ENCODE assay signal across 14 mouse cellular contexts in the genomic region with DNA sequence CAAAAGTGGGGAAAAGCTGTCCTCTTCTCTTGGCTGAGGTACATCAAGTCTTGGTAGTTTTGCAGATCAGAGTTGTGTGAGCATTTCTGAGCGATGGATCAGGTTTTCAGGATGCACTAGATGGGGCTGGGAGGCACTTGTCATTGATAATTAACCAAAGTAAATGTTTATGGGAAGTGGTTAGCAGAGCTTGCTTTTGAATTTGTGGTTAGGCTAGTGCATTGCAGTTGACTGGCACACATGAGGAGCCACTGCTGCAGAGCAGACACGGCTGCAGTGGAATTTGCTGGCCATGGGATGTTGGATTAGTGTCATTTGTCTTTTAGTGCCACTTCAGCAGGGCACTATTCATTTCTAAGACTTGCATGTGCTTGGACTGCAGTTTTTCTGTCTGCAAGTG. TPM values are rescaled to one million over a fixed set of nuclear protein-coding genes. Genes with fewer than 3 reads are reported as not detected.
A peak's percentile ranks its signal among the peaks of the same experiment; 100 is the strongest.
DNase-seq lines count a peak whose midpoint lies in the region; ATAC-seq and TF ChIP-seq lines count a peak whose summit lies in the region.
"Had no signal": no experiment of that assay in that cellular context is flagged by ENCODE, and none has a peak within 500 bp of the region (broad histone marks: within the 10 kb centered on the region; RNA-seq: fewer than 3 reads in every experiment).

No protein-coding gene starts in this region.

- H3K4me3 ChIP-seq in intestine, embryonic 15.5 days (replicated peaks), result no peak overlapping the region
- H3K4me3 ChIP-seq in intestine, postnatal 0 days (ENCODE audit: low read depth, low read length), result no peak overlapping the region
- H3K4me3 ChIP-seq in liver, embryonic 11.5 days (ENCODE audit: low read depth, low read length), result peak overlapping the region; percentile 81
- H3K4me3 ChIP-seq: limb, embryonic 15.5 days; neural tube, embryonic 12.5 days had no signal

- ATAC-seq in intestine, embryonic 15.5 days, result no peak
- ATAC-seq in intestine, postnatal 0 days, result no peak
- ATAC-seq in activated CD4-positive, CD25-positive, alpha-beta regulatory T cell, adult 4 months, result peak; percentile 33
- ATAC-seq in liver, embryonic 11.5 days (replicated peaks; ENCODE audit: low FRiP score), result no peak

- 25% methylated on average over 2 of the region's 2 CpGs for WGBS in intestine, embryonic 15.5 days
- WGBS in intestine, postnatal 0 days, result 22% methylated on average over 2 of the region's 2 CpGs
- 26% methylated on average over 2 of the region's 2 CpGs for WGBS in liver, embryonic 11.5 days

- peak; percentile 37 for DNase-seq in CD4-positive, CD25-positive, alpha-beta regulatory T cell, adult 2 months (ENCODE audit: low read depth, low spot score)
- DNase-seq in liver, embryonic 11.5 days (ENCODE audit: low spot score), result no peak
- no peak for DNase-seq in cerebellum, adult 9-11 months
- no peak for DNase-seq in right cerebral cortex, adult 2 months (ENCODE audit: low spot score in 2 of 2)
- no peak for DNase-seq in T-cell, adult 2 months (ENCODE audit: low spot score)
- DNase-seq: cerebellum, postnatal 10 days; spleen, adult 18-20 months; thymus, postnatal 4 days had no signal

- H3K9ac ChIP-seq in intestine, embryonic 15.5 days, result no peak overlapping the region
- no peak overlapping the region for H3K9ac ChIP-seq in intestine, postnatal 0 days (ENCODE audit: low read depth, low read length)
- 0 out of 2 replicates have a peak overlapping the region, but pooled peaks have one; percentile 13 for H3K9ac ChIP-seq in liver, embryonic 11.5 days (ENCODE audit: low read depth, low read length)
- H3K9ac ChIP-seq: limb, embryonic 15.5 days; neural tube, embryonic 12.5 days had no signal

- no peaks in the 10 kb centered on the region for H3K27me3 ChIP-seq in intestine, embryonic 15.5 days (replicated peaks)
- no peaks in the 10 kb centered on the region for H3K27me3 ChIP-seq in intestine, postnatal 0 days (replicated peaks; ENCODE audit: control insufficient read depth, insufficient read depth, low read length)
- H3K27me3 ChIP-seq in liver, embryonic 11.5 days (replicated peaks; ENCODE audit: control insufficient read depth, insufficient read depth, low read length), result no peaks in the 10 kb centered on the region
- H3K27me3 ChIP-seq: neural tube, embryonic 12.5 days had no signal

- TF ChIP-seq CTCF in intestine, postnatal 0 days (IDR thresholded peaks at IDR 0.05; ENCODE audit: low read depth), result no peak

- H3K9me3 ChIP-seq in intestine, embryonic 15.5 days, result no peaks in the 10 kb centered on the region
- no peaks in the 10 kb centered on the region for H3K9me3 ChIP-seq in intestine, postnatal 0 days (ENCODE audit: control insufficient read depth)
- no peaks in the 10 kb centered on the region for H3K9me3 ChIP-seq in liver, embryonic 11.5 days (ENCODE audit: control insufficient read depth, low read length)
- H3K9me3 ChIP-seq: limb, embryonic 15.5 days; neural tube, embryonic 12.5 days had no signal

- H3K36me3 ChIP-seq in intestine, embryonic 15.5 days, result no peaks in the 10 kb centered on the region
- no peaks in the 10 kb centered on the region for H3K36me3 ChIP-seq in intestine, postnatal 0 days (ENCODE audit: control insufficient read depth, insufficient read depth)
- peaks cover 3% of the 10 kb centered on the region; the same call in 1 of the 2 replicates for H3K36me3 ChIP-seq in liver, embryonic 11.5 days (ENCODE audit: control insufficient read depth, insufficient read depth, low read length)
- H3K36me3 ChIP-seq: limb, embryonic 15.5 days had no signal

- H3K4me1 ChIP-seq in intestine, embryonic 15.5 days (replicated peaks), result peaks cover 42% of the 10 kb centered on the region
- peaks cover 7% of the 10 kb centered on the region; the same call in 1 of the 2 replicates for H3K4me1 ChIP-seq in intestine, postnatal 0 days (replicated peaks; ENCODE audit: control insufficient read depth, insufficient read depth, low read length)
- H3K4me1 ChIP-seq in liver, embryonic 11.5 days (replicated peaks; ENCODE audit: control insufficient read depth, insufficient read depth, low read length), result peaks cover 73% of the 10 kb centered on the region

- H3K4me2 ChIP-seq in intestine, embryonic 15.5 days (replicated peaks), result peak overlapping the region; percentile 0; the same call in 1 of the 2 replicates
- no peak overlapping the region for H3K4me2 ChIP-seq in intestine, postnatal 0 days (replicated peaks; ENCODE audit: low read depth)
- peak overlapping the region; percentile 75 for H3K4me2 ChIP-seq in liver, embryonic 11.5 days
- H3K4me2 ChIP-seq: limb, embryonic 15.5 days; neural tube, embryonic 12.5 days had no signal

- no peak overlapping the region for H3K27ac ChIP-seq in intestine, embryonic 15.5 days
- no peak overlapping the region for H3K27ac ChIP-seq in intestine, postnatal 0 days (ENCODE audit: low read depth, low read length)
- H3K27ac ChIP-seq in liver, embryonic 11.5 days (ENCODE audit: low read depth, low read length), result no peak overlapping the region
- H3K27ac ChIP-seq: limb, embryonic 15.5 days; neural tube, embryonic 12.5 days had no signal

RNA-seq across cellular contexts. Expression of gene Gm20388, which starts 3.5 kb away (rescaled TPM):
- 3.0 TPM in 1 of 2 replicates, not detected in the other for polyA plus RNA-seq in intestine, embryonic 15.5 days (2015; fragmentation: Nextera tagmentation; extraction: Ambion mirVana)
- polyA plus RNA-seq in intestine, postnatal 0 days (2015; fragmentation: Nextera tagmentation; extraction: Ambion mirVana), result not detected in 2 replicates
- polyA plus RNA-seq in activated CD4-positive, CD25-positive, alpha-beta regulatory T cell, adult 4 months (2017; shearing (Covaris generic)), result 10 to 100 TPM in 1 of 2 experiments, 1 to 10 TPM in 1; 9.9 to 12.3 TPM
- 1.4 and 5.3 TPM in 2 replicates for polyA plus RNA-seq in liver, embryonic 11.5 days (2014; fragmentation: Nextera tagmentation; extraction: Ambion mirVana)
- polyA plus RNA-seq: forebrain, embryonic 11.5 days; neural tube, embryonic 12.5 days had no signal

RNA-seq across cellular contexts. Expression of gene Usp10, which starts 4.0 kb away (rescaled TPM):
- 123 and 136 TPM in 2 replicates for polyA plus RNA-seq in intestine, embryonic 15.5 days (2015; fragmentation: Nextera tagmentation; extraction: Ambion mirVana)
- 37.1 and 41.2 TPM in 2 replicates for polyA plus RNA-seq in intestine, postnatal 0 days (2015; fragmentation: Nextera tagmentation; extraction: Ambion mirVana)
- polyA plus RNA-seq in activated CD4-positive, CD25-positive, alpha-beta regulatory T cell, adult 4 months (2017; shearing (Covaris generic)), result 10 to 100 TPM; 41.6 to 48.6 TPM
- 175 and 190 TPM in 2 replicates for polyA plus RNA-seq in liver, embryonic 11.5 days (2014; fragmentation: Nextera tagmentation; extraction: Ambion mirVana)

RNA-seq across cellular contexts. Expression of gene Klhl36, which starts 52.1 kb away (rescaled TPM):
- polyA plus RNA-seq in intestine, embryonic 15.5 days (2015; fragmentation: Nextera tagmentation; extraction: Ambion mirVana), result 12.4 and 13.8 TPM in 2 replicates
- polyA plus RNA-seq in intestine, postnatal 0 days (2015; fragmentation: Nextera tagmentation; extraction: Ambion mirVana), result 7.3 and 7.4 TPM in 2 replicates
- 1 to 10 TPM; 5.6 to 8.1 TPM for polyA plus RNA-seq in activated CD4-positive, CD25-positive, alpha-beta regulatory T cell, adult 4 months (2017; shearing (Covaris generic))
- polyA plus RNA-seq in liver, embryonic 11.5 days (2014; fragmentation: Nextera tagmentation; extraction: Ambion mirVana), result 9.1 TPM in 2 replicates
